Mouse (Mus musculus): ENCODE measurements around the gene Serpine1.

The Serpine1 gene

GRCm38 (mm10) chr5:137096037-137096436, 24.0 kb upstream of the Serpine1 start:
- no peak for DNase-seq (ENCODE audit: extremely low spot score, low spot score)

DNA sequence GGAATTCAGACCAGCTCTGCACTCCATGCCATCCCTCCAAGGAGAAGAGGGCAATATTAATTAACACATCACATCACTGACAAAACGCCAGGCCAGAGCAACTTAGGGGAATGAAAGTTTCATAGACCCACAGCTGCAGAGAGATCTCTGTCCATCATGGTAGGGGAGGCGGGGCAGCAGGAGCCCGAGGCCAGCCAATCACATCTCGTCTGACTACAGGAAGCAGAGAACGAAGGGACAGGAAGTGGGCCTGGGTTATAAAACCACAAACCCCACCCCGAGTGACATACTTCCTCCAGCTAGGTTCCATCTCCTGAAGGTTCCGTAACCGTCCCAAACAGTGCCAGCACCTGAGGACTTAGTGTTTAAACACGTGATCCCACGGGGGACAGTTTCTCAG, 23.1 kb upstream of the Serpine1 start:
- no peak for DNase-seq (ENCODE audit: extremely low spot score, low spot score)

- DNase-seq (ENCODE audit: extremely low spot score, low spot score): no peak
Observed at GRCm38 (mm10) chr5:137093720-137094119, 21.7 kb upstream of the Serpine1 start.

DNA sequence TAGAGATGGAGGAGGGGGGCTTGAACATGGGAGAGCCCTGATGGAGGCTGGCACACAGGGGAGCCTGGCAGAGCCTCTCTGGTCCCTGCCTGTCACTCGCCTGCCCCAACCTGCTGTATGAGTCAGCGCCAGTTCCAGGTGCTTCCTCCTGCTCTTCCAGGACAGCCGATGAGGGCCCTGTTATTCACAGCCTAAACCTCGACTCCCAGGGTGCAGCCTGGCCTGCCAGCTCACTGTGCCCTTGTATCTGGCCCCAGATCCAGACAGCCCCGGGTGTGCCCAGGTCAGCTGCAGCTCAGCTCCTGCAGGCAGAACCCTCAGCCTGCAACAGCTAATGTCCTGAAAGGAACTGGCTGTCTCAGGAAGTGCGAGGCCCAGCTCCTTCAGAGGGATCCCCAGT, 19.5 kb upstream of the Serpine1 start:
- no peak for DNase-seq (ENCODE audit: extremely low spot score, low spot score)

DNA sequence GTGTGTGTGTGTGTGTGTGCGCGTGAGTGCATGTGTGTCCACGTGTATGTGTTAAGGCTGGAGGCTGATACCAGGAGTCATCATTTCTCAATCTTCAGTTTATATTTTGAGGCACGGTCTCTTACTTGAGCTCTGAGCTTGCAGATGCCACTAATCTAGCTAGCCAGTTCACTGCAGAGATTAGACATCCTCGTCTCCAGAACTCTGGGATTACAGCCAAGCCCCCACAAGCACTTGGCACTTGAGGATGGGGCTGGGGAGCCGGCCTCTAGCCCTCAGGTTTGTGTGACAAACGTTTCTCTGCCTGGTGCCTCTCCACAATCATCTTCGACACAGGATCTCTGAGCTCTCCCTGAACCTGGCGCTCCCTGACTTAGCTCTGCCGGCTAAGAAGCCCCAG, 18.8 kb upstream of the Serpine1 start:
- no peak for DNase-seq (ENCODE audit: extremely low spot score, low spot score)

GRCm38 (mm10) chr5:137087410-137087809, 15.3 kb upstream of the Serpine1 start:
- DNase-seq (ENCODE audit: extremely low spot score, low spot score): no peak

GRCm38 (mm10) chr5:137085731-137086130, 13.7 kb upstream of the Serpine1 start:
- no peak for DNase-seq (ENCODE audit: extremely low spot score, low spot score)

- no peak for DNase-seq (ENCODE audit: extremely low spot score, low spot score)
Observed at GRCm38 (mm10) chr5:137085021-137085420, 13.0 kb upstream of the Serpine1 start.

- no peak for DNase-seq (ENCODE audit: extremely low spot score, low spot score)
Observed at GRCm38 (mm10) chr5:137083051-137083450, 11.0 kb upstream of the Serpine1 start.

DNA sequence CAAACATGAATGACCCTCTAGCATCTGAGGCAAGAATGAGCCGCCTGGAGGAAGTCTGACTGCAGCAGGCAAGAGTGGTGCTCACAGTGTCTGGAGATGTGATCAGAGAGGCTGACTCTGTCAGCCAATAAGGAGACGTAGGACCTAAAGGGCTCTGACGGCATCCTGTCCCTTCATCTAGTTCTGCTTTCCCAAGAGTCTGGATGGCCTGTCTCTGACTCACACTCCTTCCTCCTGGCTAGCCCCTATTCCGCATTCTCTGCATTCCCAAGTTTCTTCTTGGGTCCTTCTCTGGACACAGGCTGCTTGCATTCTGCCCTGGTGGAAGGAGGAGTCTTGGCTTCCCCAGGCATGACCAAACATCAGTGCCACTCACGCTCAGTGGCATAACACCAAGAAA, 7.8 kb upstream of the Serpine1 start:
- DNase-seq (ENCODE audit: extremely low spot score, low spot score): no peak

GRCm38 (mm10) chr5:137078616-137079015, 6.5 kb upstream of the Serpine1 start:
- DNase-seq (ENCODE audit: extremely low spot score, low spot score): no peak

DNA sequence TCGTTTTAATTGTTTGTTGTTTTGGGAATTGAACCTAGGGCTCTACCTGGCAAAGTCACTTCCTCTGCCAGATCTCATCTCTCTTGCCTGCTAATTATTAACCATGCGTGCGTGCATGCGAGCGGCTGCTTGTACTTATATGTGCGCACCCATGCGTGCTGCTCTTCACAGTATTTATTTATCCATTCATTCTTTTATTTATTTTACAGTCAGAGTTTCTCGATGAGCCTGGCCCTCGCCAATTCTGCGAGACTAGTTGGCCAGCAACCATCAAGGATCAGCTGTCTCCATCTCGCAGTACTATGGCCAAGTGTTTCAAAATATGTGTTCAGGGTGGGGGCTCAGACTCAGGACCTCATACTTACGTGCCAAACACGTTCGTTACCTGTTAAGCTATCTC, 6.0 kb upstream of the Serpine1 start:
- DNase-seq (ENCODE audit: extremely low spot score, low spot score): no peak

DNA sequence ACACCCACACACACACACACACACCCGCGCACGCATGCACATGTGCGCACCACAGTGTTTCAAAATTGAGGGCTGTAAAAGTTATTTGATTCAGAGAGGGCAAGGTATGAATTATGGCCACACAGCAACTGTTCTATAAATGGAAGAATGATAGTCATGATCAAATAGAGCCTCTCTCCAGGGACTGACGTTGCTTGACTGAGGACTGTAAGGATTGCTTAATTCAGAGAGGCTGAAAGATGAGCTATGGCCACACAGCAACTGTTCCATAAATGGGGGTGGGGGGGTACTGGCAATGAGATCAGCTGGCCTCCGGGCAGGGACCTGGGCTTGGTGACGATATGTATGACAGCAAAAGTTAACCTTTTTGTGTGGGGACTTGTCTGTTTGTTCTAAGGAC, 5.1 kb upstream of the Serpine1 start:
- no peak for DNase-seq (ENCODE audit: extremely low spot score, low spot score)

DNA sequence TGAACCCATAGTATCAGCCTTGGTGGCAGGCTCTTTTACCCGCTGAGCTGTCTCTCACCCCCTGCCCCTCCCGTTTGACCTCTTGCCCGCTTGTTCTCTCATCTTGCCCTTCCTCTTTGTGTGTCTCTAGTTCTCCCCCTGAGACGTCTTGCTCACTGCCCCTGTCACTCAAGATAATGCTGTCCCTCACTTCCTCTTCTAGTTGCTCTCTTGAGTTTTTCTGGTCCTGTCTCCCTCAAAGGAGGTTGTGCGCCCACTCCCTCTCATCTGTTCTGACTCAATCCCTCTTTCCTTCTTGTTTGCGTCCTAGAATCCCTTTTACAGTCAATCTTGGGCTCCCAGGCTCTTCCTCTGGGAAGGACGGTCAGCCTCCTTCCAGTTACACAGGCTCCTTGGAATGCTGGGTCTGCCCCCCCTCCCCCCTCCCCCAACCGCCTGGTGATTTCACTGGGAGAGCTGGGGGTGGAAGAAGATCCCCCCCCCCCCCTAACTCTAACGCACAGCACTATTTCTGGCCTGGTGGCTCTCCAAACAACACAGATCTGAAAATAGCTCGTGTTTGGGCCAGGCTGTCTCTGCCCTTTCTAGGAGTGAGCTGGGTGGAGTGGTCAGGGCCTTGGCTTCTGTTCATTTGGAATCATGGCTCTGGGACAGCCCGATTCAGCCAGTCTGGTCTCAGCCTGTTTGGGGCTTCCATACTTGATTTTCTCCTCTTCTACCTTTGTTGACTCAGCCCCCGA, 4.3 kb upstream of the Serpine1 start:
- no peak for DNase-seq (ENCODE audit: extremely low spot score, low spot score)

- no peak for DNase-seq (ENCODE audit: extremely low spot score, low spot score)
Observed at GRCm38 (mm10) chr5:137075726-137076125, 3.7 kb upstream of the Serpine1 start.

- no peak for DNase-seq (ENCODE audit: extremely low spot score, low spot score)
Observed at GRCm38 (mm10) chr5:137074191-137074651, 2.2 kb upstream of the Serpine1 start.

- DNase-seq (ENCODE audit: extremely low spot score, low spot score): no peak
Observed at GRCm38 (mm10) chr5:137073141-137073540, 1.1 kb upstream of the Serpine1 start.

- DNase-seq (ENCODE audit: extremely low spot score, low spot score): no peak
Observed at GRCm38 (mm10) chr5:137070881-137071605, 1.0 kb downstream of the Serpine1 start.

DNA sequence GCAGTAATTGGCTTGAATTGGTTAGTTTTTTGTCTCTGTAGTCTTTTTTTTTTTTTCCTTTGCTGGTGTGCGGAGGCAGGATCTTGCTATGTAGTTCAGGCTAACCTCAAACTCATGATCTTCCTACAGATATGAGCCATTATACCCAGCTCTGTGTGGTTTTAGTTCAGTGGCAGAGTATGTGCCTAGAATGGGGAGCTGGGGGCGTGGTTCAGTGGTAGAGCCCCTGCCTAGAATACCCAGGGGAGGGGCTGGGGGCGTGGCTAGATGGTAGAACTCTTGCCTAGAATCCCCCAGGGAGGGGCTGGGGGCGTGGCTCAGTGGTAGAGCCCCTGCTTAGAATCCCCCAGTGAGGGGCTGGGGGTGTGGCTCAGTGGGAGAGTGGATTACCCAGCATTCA, 3.4 kb downstream of the Serpine1 start:
- no peak for DNase-seq (ENCODE audit: extremely low spot score, low spot score)

DNA sequence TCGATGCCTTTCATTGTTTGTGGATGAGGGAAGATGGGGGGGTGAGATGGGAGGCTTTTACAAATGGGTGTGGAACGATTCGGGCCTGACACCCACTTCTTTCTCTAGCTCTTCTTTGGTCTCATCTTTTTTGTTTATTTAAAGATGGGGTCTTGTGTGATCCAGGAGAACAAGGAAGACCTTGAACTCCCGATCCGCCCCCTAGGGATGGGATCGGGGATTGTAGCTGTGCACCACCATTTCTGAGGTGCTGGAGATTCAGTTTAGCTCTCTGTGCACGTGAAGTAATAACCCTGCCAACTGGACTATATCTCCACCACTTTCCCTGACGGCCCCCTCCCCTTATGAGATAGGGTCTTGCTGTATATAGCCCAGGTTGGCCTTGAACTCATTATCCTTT, 6.1 kb downstream of the Serpine1 start:
- no peak for DNase-seq (ENCODE audit: extremely low spot score, low spot score)

GRCm38 (mm10) chr5:137065454-137065853, 6.6 kb downstream of the Serpine1 start:
- DNase-seq (ENCODE audit: extremely low spot score, low spot score): no peak

GRCm38 (mm10) chr5:137062601-137063000, 9.5 kb downstream of the Serpine1 start:
- DNase-seq (ENCODE audit: extremely low spot score, low spot score): no peak
